Mouse (Mus musculus): ENCODE results near the gene Tmem59l. TPM values are rescaled to one million over a fixed set of nuclear protein-coding genes. Genes with fewer than 3 reads are reported as not detected.

Gene Tmem59l
- not detected in 4 replicates for total RNA-seq (2023; ENCODE audit: inconsistent age)

DNA sequence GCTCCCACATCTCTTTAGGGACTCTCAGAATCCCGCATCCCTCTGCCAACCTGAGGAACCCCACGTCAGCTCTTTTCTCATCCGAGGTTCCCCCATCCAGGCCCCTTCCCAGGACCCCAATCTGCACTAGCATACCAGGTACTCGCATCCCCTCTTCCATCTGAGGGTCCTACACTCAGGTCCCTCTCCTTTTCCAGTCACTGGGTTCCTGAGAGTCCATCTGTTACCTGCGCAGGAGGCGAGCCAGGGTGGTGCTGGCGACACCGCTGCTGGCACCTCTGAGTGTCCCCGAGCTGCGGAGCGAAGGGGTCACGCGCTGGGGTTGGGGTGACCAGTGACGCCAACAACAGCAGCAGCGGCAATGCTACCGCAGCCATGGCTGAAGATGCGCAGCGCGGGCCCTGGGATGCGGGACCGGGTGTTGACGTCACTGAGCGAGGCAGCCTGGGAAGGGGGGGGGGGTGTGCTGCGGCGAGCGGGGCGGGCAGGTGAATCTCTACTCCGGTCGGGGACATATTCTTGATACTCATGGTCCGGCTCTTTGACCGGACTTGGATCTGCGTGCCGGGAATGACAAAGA is at the start of gene Tmem59l:
Tmem59l (minus strand) TSS at position 418 of the 580 bp plus-strand sequence.

DNA sequence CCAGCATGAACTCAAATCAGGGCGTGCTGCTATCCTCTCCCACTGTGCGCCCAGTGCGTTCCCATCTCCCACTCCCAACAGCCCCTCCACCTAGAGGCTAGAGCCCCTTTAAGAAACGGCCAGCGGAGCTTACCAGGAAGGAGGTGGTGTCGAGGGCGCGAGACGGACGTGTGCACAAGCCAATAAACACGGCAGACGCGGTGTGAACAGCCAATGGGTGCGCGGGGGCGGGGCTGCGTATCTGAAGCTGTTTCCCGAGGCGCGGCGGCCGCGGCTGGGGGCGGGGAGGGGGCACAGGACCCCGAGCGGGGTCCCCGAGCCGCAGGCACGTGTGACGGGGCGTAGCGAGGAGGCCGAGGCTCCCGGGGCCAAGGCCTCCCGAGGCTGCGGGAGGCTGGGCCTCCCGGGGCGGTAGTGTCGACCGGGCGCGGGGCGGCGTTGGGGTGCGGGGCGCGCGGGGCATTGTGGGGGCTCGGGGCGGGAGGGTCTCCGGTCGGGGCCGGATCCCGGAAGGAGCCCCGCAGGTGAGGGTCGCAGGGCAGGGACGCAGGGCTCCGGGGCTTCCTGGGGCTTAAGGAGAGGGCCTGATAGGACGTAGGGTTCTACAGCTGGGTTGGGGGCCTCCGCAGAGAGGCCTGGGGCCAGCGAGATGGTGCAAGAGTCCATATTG is 40.5 kb upstream of the Tmem59l start, which contains the start of the genes Fkbp8 and Kxd1:
Fkbp8 (plus strand) TSS at position 213 of the 670 bp plus-strand sequence.
Kxd1 (minus strand) TSS at position 445 of the 670 bp plus-strand sequence.

DNA sequence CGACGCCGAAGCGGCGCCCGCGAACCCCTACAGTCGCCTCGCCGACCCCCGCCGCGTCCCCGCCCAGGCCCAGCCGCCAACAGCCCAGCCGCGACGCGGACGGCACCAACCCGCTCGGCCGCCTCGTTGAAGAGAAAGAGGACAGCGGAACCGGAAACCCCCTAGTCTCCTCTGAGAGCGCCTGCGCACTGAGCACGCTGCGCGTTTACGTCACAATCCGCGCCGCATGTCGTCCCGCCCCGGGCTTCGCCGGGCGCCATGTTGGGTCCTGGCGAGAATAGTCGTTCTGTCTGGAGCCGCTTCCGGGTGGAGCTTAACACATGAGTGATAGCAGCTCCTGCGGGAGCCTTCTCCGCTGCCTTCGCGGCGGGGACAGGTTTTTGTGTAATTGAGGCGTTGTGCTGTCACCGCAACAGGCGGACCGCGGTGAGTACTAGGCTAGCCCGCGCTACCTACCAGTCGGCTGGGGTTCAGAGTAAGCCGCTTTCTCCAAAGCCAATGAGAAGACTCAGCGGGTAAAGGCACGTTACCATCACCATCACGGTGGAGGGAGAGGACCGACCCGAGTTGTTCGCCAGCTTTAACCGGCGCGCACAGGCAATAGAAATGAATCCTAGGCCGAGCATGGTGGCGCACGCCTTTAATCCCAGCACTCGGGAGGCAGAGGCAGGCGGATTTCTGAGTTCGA is 23.2 kb upstream of the Tmem59l start, which contains the start of gene Uba52:
Uba52 (minus strand) TSS at position 574 of the 688 bp plus-strand sequence.

DNA sequence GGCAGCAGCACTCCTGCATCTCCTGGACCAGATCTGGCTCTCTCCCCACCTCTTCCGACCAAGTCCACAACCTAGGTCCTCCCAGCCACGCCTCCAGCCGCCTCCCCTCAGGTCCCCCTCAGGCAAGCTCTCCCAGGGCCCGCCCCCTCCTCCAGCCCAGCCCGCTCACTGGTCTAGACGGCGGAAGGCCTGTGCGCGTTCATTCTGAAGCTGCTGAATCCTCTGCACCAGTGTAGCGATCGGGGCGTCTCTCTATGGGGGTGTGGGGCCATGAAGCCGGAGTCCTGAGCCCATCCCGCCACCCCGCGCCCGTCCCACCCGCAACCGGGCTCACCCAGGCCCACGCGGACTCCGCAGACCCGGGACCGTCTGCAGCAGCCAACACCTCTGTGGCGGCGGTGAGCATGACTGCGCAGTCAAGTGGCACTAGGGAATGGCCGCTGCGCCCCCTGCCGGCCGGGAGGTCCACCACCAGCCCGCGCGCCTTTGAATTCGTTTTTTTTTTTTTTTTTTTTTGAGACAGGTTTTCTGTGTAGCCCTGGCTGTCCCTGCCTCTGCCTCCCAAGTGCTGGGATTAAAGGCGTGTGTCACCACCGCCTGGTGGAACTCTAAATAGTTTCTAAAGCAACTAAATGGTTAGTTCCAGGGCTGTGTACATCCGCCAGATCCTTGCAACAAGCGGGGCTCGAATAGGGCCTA is 19.3 kb upstream of the Tmem59l start, which contains the start of gene Rex1bd:
Rex1bd (minus strand) TSS at position 425 of the 699 bp plus-strand sequence.

DNA sequence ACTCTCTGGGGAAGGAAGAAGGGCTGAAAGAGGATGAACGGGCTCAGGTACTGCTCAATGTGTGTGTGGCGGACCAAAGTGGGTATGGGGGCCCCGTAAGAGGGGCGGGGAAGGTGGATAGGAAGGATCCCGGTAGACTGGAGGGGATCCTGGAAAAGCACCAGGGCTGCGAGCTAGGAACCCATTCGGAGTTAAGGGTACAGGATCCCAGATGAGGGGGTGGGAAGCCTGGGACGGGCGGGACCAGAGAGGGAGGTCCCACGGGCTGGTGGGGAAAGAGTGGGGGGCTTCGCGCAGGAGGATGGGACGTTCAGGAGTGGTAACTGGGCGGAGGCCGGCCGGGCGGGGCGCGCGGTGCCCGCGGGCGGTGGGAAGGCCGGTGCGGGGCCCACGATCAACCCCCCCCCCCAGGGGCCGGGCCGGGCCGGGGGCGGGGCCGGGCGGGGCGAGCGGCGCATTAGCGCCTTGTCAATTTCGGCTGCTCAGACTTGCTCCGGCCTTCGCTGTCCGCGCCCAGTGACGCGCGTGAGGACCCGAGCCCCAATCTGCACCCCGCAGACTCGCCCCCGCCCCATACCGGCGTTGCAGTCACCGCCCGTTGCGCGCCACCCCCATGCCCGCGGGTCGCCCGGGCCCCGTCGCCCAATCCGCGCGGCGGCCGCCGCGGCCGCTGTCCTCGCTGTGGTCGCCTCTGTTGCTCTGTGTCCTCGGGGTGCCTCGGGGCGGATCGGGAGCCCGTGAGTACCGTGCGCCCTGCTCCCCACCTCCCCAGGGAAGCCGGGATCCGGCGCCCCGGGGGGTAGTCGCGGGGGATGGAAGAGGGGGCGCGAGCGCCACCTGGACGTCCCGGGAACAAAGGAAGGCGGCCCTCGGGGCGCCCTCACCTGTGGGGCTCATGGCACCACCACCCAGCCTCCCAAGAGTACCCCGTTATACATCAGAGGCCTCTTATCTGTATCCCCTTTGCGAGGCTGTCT is 5.8 kb upstream of the Tmem59l start, which contains the start of gene Crlf1:
Crlf1 (plus strand) TSS at position 495 of the 977 bp plus-strand sequence.

DNA sequence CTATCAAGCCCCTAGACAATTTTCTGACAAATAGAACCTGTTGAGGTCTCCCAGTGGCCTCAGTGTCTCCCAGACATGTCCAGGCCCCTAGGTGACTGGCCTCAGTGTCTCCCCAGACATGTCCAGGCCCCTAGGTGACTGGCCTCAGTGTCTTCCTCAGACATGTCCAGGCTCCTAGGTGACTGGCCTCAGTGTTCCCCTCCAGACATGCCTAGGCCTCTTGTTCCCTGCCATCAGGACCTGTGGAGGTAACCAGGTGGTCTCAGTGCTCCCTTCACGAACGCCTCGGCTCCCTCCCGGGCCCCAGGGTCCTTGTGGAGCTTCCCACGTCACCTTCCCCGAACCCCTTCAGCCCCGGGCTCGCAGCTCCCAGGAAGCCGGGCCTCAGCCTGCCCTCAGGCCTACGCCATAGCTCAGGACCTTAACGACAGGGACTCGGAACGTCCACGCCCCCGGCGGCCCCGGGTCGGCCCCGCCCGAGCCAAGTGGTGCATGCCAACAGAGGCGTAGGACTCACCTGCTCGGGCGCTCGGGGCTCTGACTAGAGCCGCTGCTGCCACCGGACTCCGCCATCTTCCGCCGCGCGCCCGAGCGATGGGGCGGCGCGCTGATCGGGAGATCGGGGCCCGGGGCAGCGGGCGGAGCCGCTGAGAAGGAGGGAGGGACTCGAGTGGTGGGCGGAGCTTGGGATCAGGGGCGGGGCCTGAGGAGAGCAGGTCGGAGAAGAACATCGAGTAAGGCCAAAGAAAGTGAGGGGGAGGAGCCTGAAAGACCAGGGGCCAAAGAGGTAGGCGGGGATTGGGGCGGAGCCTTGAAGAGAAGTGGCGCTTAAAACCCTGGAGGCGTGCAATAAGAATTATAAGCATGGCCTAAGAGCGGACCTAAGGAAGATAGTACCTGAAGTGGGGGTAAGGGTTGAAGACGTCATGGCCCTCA is 10.6 kb downstream of the Tmem59l start, which contains the start of gene Klhl26:
Klhl26 (minus strand) TSS at position 636 of the 936 bp plus-strand sequence.

DNA sequence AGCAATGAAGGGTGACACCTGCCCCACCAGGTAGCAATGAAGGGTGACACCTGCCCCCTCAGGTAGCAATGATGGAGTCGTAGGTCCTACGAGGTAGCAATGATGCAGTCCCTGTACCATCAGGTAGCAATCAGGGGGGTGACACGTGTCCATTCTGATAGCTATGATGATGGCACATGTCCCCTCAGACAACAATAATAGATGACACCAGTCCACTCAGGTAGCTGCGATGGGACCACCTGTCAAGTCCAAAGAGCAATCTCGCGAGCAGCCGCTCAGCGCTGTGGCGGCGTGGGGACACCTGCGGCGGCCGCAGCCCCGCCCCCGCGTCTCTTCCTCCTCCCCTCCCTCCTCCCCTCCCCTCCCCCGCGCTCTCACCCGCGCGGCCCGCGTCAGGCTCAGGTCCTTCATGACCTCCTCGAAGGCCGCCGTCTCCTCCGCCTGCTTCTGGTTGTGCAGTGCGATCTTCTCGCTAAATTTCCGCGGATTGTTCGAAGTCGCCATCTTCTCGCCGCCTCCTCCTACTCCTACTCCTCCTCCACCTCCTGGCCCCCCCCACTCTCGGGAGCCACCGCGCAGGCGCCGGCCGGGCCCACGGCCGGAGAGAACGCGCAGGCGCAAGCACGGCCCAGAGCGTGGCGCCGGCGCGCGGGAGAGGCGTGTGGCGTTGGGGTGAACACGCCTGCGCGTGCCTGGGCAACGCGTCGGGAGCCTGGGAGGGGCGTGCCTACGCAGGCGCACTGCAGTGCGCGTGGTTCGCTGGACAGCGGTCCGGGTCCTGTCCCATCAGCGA is 47.9 kb downstream of the Tmem59l start, which contains the start of gene Crtc1:
Crtc1 (minus strand) TSS at position 525 of the 793 bp plus-strand sequence.

Other genes starting within 250 kb of the Tmem59l start
- gene Homer3, start 204.5 kb downstream of the Tmem59l start, total RNA-seq (2023; ENCODE audit: inconsistent age) = 7.0 to 10.2 TPM (median 8.9 TPM) in 4 replicates
- 60.2 to 96.0 TPM (median 74.4 TPM) in 4 replicates for gene Ddx49, start 184.9 kb downstream of the Tmem59l start, total RNA-seq (2023; ENCODE audit: inconsistent age)
- 101 to 125 TPM (median 107 TPM) in 4 replicates for gene Cope, start 184.8 kb downstream of the Tmem59l start, total RNA-seq (2023; ENCODE audit: inconsistent age)
- not detected in 4 replicates for gene Cers1, start 171.6 kb downstream of the Tmem59l start, total RNA-seq (2023; ENCODE audit: inconsistent age)
- not detected in 4 replicates for gene Gdf1, start 157.5 kb downstream of the Tmem59l start, total RNA-seq (2023; ENCODE audit: inconsistent age)
- gene Upf1, start 134.1 kb downstream of the Tmem59l start, total RNA-seq (2023; ENCODE audit: inconsistent age) = 70.0 to 77.0 TPM (median 72.2 TPM) in 4 replicates
- gene Comp, start 113.8 kb downstream of the Tmem59l start, total RNA-seq (2023; ENCODE audit: inconsistent age) = 0.27 TPM in 1 of 4 replicates, not detected in the others
- 22.3 to 28.4 TPM (median 23.9 TPM) in 4 replicates for gene Crtc1, start 47.8 kb downstream of the Tmem59l start, total RNA-seq (2023; ENCODE audit: inconsistent age)
- 7.3 to 8.5 TPM (median 7.7 TPM) in 4 replicates for gene Klhl26, start 10.4 kb downstream of the Tmem59l start, total RNA-seq (2023; ENCODE audit: inconsistent age)
- gene Crlf1, start 5.8 kb upstream of the Tmem59l start, total RNA-seq (2023; ENCODE audit: inconsistent age) = 1.4 TPM in 1 of 4 replicates, not detected in the others
- 28.9 to 47.2 TPM (median 37.2 TPM) in 4 replicates for gene Rex1bd, start 19.4 kb upstream of the Tmem59l start, total RNA-seq (2023; ENCODE audit: inconsistent age)
- gene Uba52, start 23.4 kb upstream of the Tmem59l start, total RNA-seq (2023; ENCODE audit: inconsistent age) = 2,371 to 2,974 TPM (median 2,811 TPM) in 4 replicates
- gene Fkbp8, start 40.4 kb upstream of the Tmem59l start, total RNA-seq (2023; ENCODE audit: inconsistent age) = 246 to 268 TPM (median 258 TPM) in 4 replicates
- gene Kxd1, start 40.6 kb upstream of the Tmem59l start, total RNA-seq (2023; ENCODE audit: inconsistent age) = 54.8 to 67.2 TPM (median 60.8 TPM) in 4 replicates
- gene Ell, start 52.1 kb upstream of the Tmem59l start, total RNA-seq (2023; ENCODE audit: inconsistent age) = 27.0 to 37.0 TPM (median 32.5 TPM) in 4 replicates
- gene Isyna1, start 107.0 kb upstream of the Tmem59l start, total RNA-seq (2023; ENCODE audit: inconsistent age) = 95.3 to 112 TPM (median 100 TPM) in 4 replicates
- gene Ssbp4, start 121.5 kb upstream of the Tmem59l start, total RNA-seq (2023; ENCODE audit: inconsistent age) = 61.1 to 68.9 TPM (median 66.7 TPM) in 4 replicates
- gene Lrrc25, start 128.8 kb upstream of the Tmem59l start, total RNA-seq (2023; ENCODE audit: inconsistent age) = 4.0 to 6.8 TPM (median 5.4 TPM) in 4 replicates
- gene Gdf15, start 145.1 kb upstream of the Tmem59l start, total RNA-seq (2023; ENCODE audit: inconsistent age) = not detected in 4 replicates
- 7.3 to 13.8 TPM (median 11.9 TPM) in 4 replicates for gene Pgpep1, start 173.0 kb upstream of the Tmem59l start, total RNA-seq (2023; ENCODE audit: inconsistent age)
- 110 to 142 TPM (median 130 TPM) in 4 replicates for gene Lsm4, start 185.9 kb upstream of the Tmem59l start, total RNA-seq (2023; ENCODE audit: inconsistent age)
- gene Jund, start 211.6 kb upstream of the Tmem59l start, total RNA-seq (2023; ENCODE audit: inconsistent age) = 2,155 to 2,567 TPM (median 2,406 TPM) in 4 replicates
- gene Iqcn, start 216.1 kb upstream of the Tmem59l start, total RNA-seq (2023; ENCODE audit: inconsistent age) = 40.3 to 68.5 TPM (median 46.5 TPM) in 4 replicates
- 0.87 to 2.4 TPM in 2 of 4 replicates, not detected in the others for gene Gm3336, start 231.2 kb upstream of the Tmem59l start, total RNA-seq (2023; ENCODE audit: inconsistent age)
- 2.7 to 6.0 TPM (median 3.9 TPM) in 4 replicates for gene Pde4c, start 236.4 kb upstream of the Tmem59l start, total RNA-seq (2023; ENCODE audit: inconsistent age)